Mouse (Mus musculus): ENCODE measurements at regions not wholly inside any gene's neighbourhood (a gene's known extent, or its start where the extent isn't known, plus 50 kb on each side); places are given as distances from the start of the nearest gene placed in this dataset.

- H3K4me1 ChIP-seq: peaks cover 8% of the 10 kb centered on the region; the same call in 1 of the 2 replicates
- WGBS: 78% methylated on average over 3 of the region's 3 CpGs
- DNase-seq (ENCODE audit: low spot score): no peak
- H3K27ac ChIP-seq: no peak overlapping the region
- no peaks in the 10 kb centered on the region for H3K9me3 ChIP-seq (replicated peaks)
- peaks cover 8% of the 10 kb centered on the region; the same call in 1 of the 2 replicates for H3K27me3 ChIP-seq (ENCODE audit: low read depth, poor library complexity, severe bottlenecking)
- H3K36me3 ChIP-seq: no peaks in the 10 kb centered on the region
- no peak overlapping the region for H3K4me3 ChIP-seq
These were observed 159.2 kb upstream of the Zfp706 start for GRCm38 (mm10) chr15:37166744-37167143.

- Histone ChIP-seq H3K27ac (no peak overlapping the region), H3K4me3 (no peak overlapping the region), H3K4me1 (peaks cover 11% of the 10 kb centered on the region), H3K27me3 (ENCODE audit: low read depth, poor library complexity, severe bottlenecking) (peaks cover 8% of the 10 kb centered on the region; the same call in 1 of the 2 replicates), H3K36me3 (no peaks in the 10 kb centered on the region), H3K9me3 (replicated peaks) (no peaks in the 10 kb centered on the region)
- 17% methylated on average over 12 of the region's 12 CpGs for WGBS
- DNase-seq (ENCODE audit: low spot score): peak; percentile 33
These were observed 158.4 kb upstream of the Zfp706 start for GRCm38 (mm10) chr15:37165887-37166507.

- Histone ChIP-seq H3K4me1 (peaks cover 12% of the 10 kb centered on the region), H3K9me3 (replicated peaks) (no peaks in the 10 kb centered on the region), H3K27me3 (ENCODE audit: low read depth, poor library complexity, severe bottlenecking) (peaks cover 8% of the 10 kb centered on the region; the same call in 1 of the 2 replicates), H3K27ac (no peak overlapping the region), H3K36me3 (no peaks in the 10 kb centered on the region), H3K4me3 (no peak overlapping the region)
- DNase-seq (ENCODE audit: low spot score): no peak
- WGBS: 57% methylated on average over 2 of the region's 2 CpGs
These were observed 157.6 kb upstream of the Zfp706 start for GRCm38 (mm10) chr15:37165216-37165615.

GRCm38 (mm10) chr15:37164191-37165135 is 156.9 kb upstream of the Zfp706 start:
- Histone ChIP-seq H3K9me3 (replicated peaks) (no peaks in the 10 kb centered on the region), H3K4me1 (peaks cover 16% of the 10 kb centered on the region), H3K36me3 (no peaks in the 10 kb centered on the region), H3K27ac (no peak overlapping the region), H3K4me3 (no peak overlapping the region), H3K27me3 (ENCODE audit: low read depth, poor library complexity, severe bottlenecking) (peaks cover 10% of the 10 kb centered on the region; the same call in 1 of the 2 replicates)
- no peak for DNase-seq (ENCODE audit: low spot score)
- WGBS: 43% methylated on average over 15 of the region's 15 CpGs

- Histone ChIP-seq H3K27ac (no peak overlapping the region), H3K27me3 (ENCODE audit: low read depth, poor library complexity, severe bottlenecking) (peaks cover 5% of the 10 kb centered on the region; the same call in 1 of the 2 replicates), H3K9me3 (replicated peaks) (no peaks in the 10 kb centered on the region), H3K36me3 (no peaks in the 10 kb centered on the region), H3K4me3 (no peak overlapping the region), H3K4me1 (peaks cover 12% of the 10 kb centered on the region)
- WGBS: 73% methylated on average over 4 of the region's 4 CpGs
- no peak for DNase-seq (ENCODE audit: low spot score)
These were observed 152.4 kb upstream of the Zfp706 start for GRCm38 (mm10) chr15:37159956-37160355.

- 14% methylated on average over 4 of the region's 4 CpGs for WGBS
- Histone ChIP-seq H3K27ac (no peak overlapping the region), H3K36me3 (no peaks in the 10 kb centered on the region), H3K9me3 (replicated peaks) (no peaks in the 10 kb centered on the region), H3K4me1 (peaks cover 12% of the 10 kb centered on the region), H3K27me3 (ENCODE audit: low read depth, poor library complexity, severe bottlenecking) (0 out of 2 replicates have a peak, but pooled peaks cover 5% of the 10 kb centered on the region), H3K4me3 (no peak overlapping the region)
- peak; percentile 38 for DNase-seq (ENCODE audit: low spot score)
These were observed 151.8 kb upstream of the Zfp706 start for GRCm38 (mm10) chr15:37159349-37159748.

- Histone ChIP-seq H3K36me3 (no peaks in the 10 kb centered on the region), H3K27ac (no peak overlapping the region), H3K4me1 (peaks cover 12% of the 10 kb centered on the region), H3K4me3 (no peak overlapping the region), H3K27me3 (ENCODE audit: low read depth, poor library complexity, severe bottlenecking) (0 out of 2 replicates have a peak, but pooled peaks cover 5% of the 10 kb centered on the region), H3K9me3 (replicated peaks) (no peaks in the 10 kb centered on the region)
- WGBS: 77% methylated on average over 4 of the region's 4 CpGs
- no peak for DNase-seq (ENCODE audit: low spot score)
These were observed 149.8 kb upstream of the Zfp706 start for GRCm38 (mm10) chr15:37157386-37157785.

GRCm38 (mm10) chr15:37154934-37155333 is 147.4 kb upstream of the Zfp706 start:
- no peak overlapping the region for H3K4me3 ChIP-seq
- 0 out of 2 replicates have a peak, but pooled peaks cover 5% of the 10 kb centered on the region for H3K27me3 ChIP-seq (ENCODE audit: low read depth, poor library complexity, severe bottlenecking)
- WGBS: 90% methylated on average over 4 of the region's 4 CpGs
- H3K4me1 ChIP-seq: peaks cover 8% of the 10 kb centered on the region
- no peak overlapping the region for H3K27ac ChIP-seq
- H3K9me3 ChIP-seq (replicated peaks): no peaks in the 10 kb centered on the region
- DNase-seq (ENCODE audit: low spot score): no peak
- no peaks in the 10 kb centered on the region for H3K36me3 ChIP-seq

GRCm38 (mm10) chr15:37153177-37153576 is 145.6 kb upstream of the Zfp706 start:
- DNase-seq (ENCODE audit: low spot score): no peak
- Histone ChIP-seq H3K36me3 (no peaks in the 10 kb centered on the region), H3K4me3 (no peak overlapping the region), H3K27me3 (ENCODE audit: low read depth, poor library complexity, severe bottlenecking) (no peaks in the 10 kb centered on the region), H3K9me3 (replicated peaks) (no peaks in the 10 kb centered on the region), H3K4me1 (no peaks in the 10 kb centered on the region), H3K27ac (no peak overlapping the region)
- 85% methylated on average over 6 of the region's 6 CpGs for WGBS

GRCm38 (mm10) chr15:37135590-37136164 is 128.1 kb upstream of the Zfp706 start:
- H3K36me3 ChIP-seq: no peaks in the 10 kb centered on the region
- peak overlapping the region; percentile 60 for H3K4me3 ChIP-seq
- 2% methylated on average over 35 of the region's 35 CpGs for WGBS

GRCm38 (mm10) chr15:37134913-37135589 is 127.5 kb upstream of the Zfp706 start:
- Histone ChIP-seq H3K27me3 (ENCODE audit: low read depth, poor library complexity, severe bottlenecking) (no peaks in the 10 kb centered on the region), H3K4me1 (peaks cover 24% of the 10 kb centered on the region), H3K36me3 (no peaks in the 10 kb centered on the region), H3K9me3 (replicated peaks) (no peaks in the 10 kb centered on the region), H3K4me3 (peak overlapping the region; percentile 60), H3K27ac (peak overlapping the region; percentile 97)
- DNase-seq (ENCODE audit: low spot score): peak; percentile 37
- WGBS: 25% methylated on average over 20 of the region's 20 CpGs

More at GRCm38 (mm10) chr15:37135590-37136164, 128.1 kb upstream of the Zfp706 start:
- peak overlapping the region; percentile 97 for H3K27ac ChIP-seq
- H3K4me1 ChIP-seq: peaks cover 24% of the 10 kb centered on the region
- no peaks in the 10 kb centered on the region for H3K9me3 ChIP-seq (replicated peaks)
- DNase-seq (ENCODE audit: low spot score): peak; percentile 80
- no peaks in the 10 kb centered on the region for H3K27me3 ChIP-seq (ENCODE audit: low read depth, poor library complexity, severe bottlenecking)

GRCm38 (mm10) chr15:37134386-37134785 is 126.8 kb upstream of the Zfp706 start:
- H3K36me3 ChIP-seq: no peaks in the 10 kb centered on the region
- no peak for DNase-seq (ENCODE audit: low spot score)

More at GRCm38 (mm10) chr15:37134386-37134785, 126.8 kb upstream of the Zfp706 start:
- Histone ChIP-seq H3K9me3 (replicated peaks) (no peaks in the 10 kb centered on the region), H3K4me3 (0 out of 2 replicates have a peak overlapping the region, but pooled peaks have one; percentile 60), H3K27me3 (ENCODE audit: low read depth, poor library complexity, severe bottlenecking) (no peaks in the 10 kb centered on the region), H3K4me1 (peaks cover 24% of the 10 kb centered on the region), H3K27ac (no peak overlapping the region)
- 27% methylated on average over 4 of the region's 4 CpGs for WGBS
